Mouse (Mus musculus) lung, postnatal 0 days (tissue): ENCODE results near the gene Phf23.

Source experiments
- CTCF ChIP-seq: IDR thresholded peaks from 2 replicates; pipeline ENCODE4 v1.5.1; 2016; ENCODE audit warnings: antibody characterized with exemption, mild to moderate bottlenecking
- EP300 ChIP-seq: IDR thresholded peaks from 2 replicates; pipeline ENCODE4 v1.6.1; 2016; ENCODE audit warnings: antibody characterized with exemption, mild to moderate bottlenecking, control low read depth

- TF ChIP-seq CTCF (no peak), EP300 (no peak)
Measured at GRCm38 (mm10) chr11:70001159-70001558, 5.6 kb downstream of the Phf23 start.
